Mouse (Mus musculus) thymus, adult 2 months (tissue): ENCODE results near the gene Cnfn.

Source experiments
- CTCF ChIP-seq: fragments of 200-500 bp; IDR thresholded peaks from 2 replicates; pipeline ENCODE4 v1.5.1; 2012; ENCODE audit warnings: mild to moderate bottlenecking, control low read depth, low read length, moderate library complexity, borderline replicate concordance; ENCODE audit not compliant: control insufficient read depth, poor library complexity, insufficient read depth; ENCODE audit errors: extremely low read depth
- POLR2A ChIP-seq: fragments of 200-500 bp; IDR thresholded peaks from 2 replicates; pipeline ENCODE4 v1.6.1; 2012; ENCODE audit warnings: mild to moderate bottlenecking, low read length, control low read depth, moderate library complexity; ENCODE audit not compliant: control insufficient read depth, poor library complexity, insufficient read depth; ENCODE audit errors: extremely low read depth

GRCm38 (mm10) chr7:25385850-25386555 lies 16.5 kb upstream of the Cnfn start:
- TF ChIP-seq CTCF (no peak), POLR2A (no peak)
